Mouse (Mus musculus) megakaryocyte-erythroid progenitor cell, adult 5-6 weeks (primary cell): Measurements from ENCODE around the gene Rps6kb2. TPM values are rescaled to one million over a fixed set of nuclear protein-coding genes. Genes with fewer than 3 reads are reported as not detected.
A peak's percentile ranks its signal among the peaks of the same experiment; 100 is the strongest.

Source experiments
- ATAC-seq: replicated peaks from 2 replicates; pipeline ENCODE4 v1.8.0; 2016; ENCODE audit warnings: mild to moderate bottlenecking, inconsistent platforms; ENCODE audit not compliant: severe bottlenecking, poor library complexity, low FRiP score, low TSS enrichment
- total RNA-seq, 2 experiments: library from RNA; stranded (forward) in 1 of 2; stranded (reverse) in 1 of 2; fragments of 200-1000, 215-1000 nt in 1 of 2; fragments of >200 nt in 1 of 2; fragmentation: Nextera tagmentation in 1 of 2; gene quantifications; 2 replicates each; pipeline ENCODE4 v1.2.3; 2014 to 2017

Gene Rps6kb2
- total RNA-seq, 2 experiments from 2014 or later, result 39.7 to 60.9 TPM

DNA sequence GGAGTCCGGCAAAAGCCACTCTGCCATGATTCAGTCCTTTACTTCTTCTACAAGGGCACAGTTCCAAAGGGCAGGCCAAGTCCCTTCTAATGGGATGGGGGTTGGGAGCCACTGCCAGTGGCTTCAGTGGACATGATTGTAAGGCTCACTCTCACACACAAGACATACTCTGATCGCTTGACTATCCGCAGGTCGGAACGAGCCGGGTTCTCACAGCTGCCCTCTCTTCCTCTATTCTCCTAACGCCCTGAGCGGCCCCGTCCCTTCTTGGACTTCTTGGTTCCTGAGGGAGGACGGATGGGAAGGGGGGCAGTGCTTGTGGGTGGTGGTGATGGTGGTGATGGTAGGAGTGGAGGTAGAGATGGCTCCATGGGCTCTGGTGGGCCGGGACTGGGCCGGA is 6.4 kb downstream of the Rps6kb2 start:
- no peak for ATAC-seq

GRCm38 (mm10) chr19:4156073-4156579 is 7.0 kb downstream of the Rps6kb2 start:
- ATAC-seq, result 0 out of 2 replicates have a peak, but pooled peaks have one; percentile 5

DNA sequence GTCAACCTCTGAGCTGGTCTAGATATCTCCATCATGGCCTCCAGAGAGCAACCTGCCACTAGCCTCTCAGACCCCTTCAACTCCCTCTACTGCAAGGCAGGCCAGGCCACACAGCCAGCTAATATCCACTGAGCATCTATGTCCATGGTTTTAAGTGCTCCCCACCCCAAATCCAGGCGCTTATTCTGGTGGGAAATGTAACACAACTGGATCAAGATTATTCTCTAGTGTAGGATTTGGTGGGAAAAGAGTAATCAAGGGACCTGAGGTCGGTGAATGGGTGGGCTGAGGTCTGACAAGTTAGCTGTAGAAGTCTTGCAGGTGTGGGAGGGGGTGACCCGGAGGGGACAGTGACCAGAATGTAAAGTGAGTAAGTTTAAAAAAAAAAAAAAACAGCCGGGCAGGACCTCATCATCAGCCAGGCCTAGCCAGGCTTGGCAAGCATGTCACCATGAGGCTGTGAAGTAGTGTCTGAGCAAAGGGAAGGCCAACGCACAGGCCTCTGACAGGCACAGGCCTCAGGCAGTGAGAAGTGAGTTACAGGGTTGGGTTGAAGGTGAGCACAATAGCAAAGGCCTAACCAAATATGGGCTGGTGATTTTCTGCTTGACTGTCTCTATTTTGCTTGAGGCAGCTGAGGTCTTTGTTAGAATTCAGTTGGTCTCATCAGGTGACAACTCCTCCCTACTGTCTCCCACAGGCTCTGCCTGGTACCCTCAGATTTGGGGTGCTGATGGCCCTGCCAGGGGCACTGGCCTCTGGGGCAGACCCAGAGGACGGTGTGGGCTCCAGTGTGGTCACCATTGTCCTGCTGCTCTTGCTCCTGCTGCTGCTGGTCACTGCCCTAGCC is 7.7 kb downstream of the Rps6kb2 start:
- peak; percentile 32 for ATAC-seq

- ATAC-seq, result no peak
These were observed 8.5 kb downstream of the Rps6kb2 start for GRCm38 (mm10) chr19:4154437-4155222.

GRCm38 (mm10) chr19:4153232-4153654 is 9.9 kb downstream of the Rps6kb2 start, which contains the start of gene Ptprcap:
Gene Ptprcap, plus strand, starts transcription at chr19:4153604.
- ATAC-seq, result no peak

DNA sequence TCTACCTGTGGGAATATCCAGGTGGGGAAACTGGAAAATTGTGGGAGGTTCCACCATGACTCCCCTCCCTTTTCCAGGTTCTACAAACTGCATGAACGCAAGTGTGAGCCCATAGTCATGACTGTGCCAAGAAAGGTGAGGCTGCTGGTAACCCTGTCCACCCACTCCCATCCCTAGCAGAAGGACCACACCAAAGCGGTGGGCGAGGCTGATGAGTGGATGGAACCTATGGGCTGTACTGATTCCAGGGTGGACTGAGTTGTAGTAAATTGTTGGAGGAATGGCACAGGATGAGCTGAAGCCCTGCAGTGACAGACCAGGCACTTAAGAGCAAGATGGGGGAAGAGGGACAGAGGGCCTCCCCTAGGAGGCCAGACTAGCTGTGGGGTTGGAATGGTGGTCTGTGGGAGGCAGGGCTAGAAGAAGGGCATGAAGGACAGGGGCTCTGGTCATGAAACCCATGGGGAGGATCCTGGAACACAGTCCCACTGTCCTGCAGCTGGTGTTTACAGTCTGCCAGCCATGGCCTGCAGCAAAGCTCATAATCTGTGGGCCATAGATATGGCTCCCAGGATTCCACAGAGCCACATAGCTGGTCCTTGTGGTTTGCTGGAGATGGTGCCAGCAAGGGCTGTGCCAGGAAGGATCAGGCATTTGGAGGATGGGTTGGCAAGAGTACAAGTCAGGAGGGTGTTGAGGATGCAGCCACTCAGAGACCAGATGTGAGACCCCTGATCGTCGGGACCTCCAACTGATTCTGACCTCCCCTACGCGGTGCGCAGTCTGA is 10.5 kb downstream of the Rps6kb2 start:
- no peak for ATAC-seq

GRCm38 (mm10) chr19:4151898-4152297 is 11.3 kb downstream of the Rps6kb2 start:
- ATAC-seq, result no peak

DNA sequence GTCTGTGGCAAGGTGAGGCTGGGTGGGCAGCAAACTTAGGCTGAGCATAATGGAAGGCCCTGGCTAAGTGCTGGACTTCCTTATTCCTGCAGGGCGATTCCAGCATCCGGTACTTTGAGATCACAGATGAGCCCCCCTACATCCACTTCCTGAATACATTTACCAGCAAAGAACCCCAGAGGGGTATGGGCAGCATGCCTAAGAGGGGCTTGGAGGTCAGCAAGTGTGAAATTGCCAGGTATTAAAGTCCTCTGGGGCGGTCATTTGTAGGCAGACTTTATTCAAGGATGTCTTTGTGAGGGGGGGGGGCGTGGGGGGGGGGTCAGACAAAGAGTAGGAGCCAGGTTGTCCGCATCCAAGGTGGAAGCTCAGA is 11.7 kb downstream of the Rps6kb2 start:
- no peak for ATAC-seq

- ATAC-seq, result no peak
These were observed 12.3 kb downstream of the Rps6kb2 start for GRCm38 (mm10) chr19:4150567-4151487.

DNA sequence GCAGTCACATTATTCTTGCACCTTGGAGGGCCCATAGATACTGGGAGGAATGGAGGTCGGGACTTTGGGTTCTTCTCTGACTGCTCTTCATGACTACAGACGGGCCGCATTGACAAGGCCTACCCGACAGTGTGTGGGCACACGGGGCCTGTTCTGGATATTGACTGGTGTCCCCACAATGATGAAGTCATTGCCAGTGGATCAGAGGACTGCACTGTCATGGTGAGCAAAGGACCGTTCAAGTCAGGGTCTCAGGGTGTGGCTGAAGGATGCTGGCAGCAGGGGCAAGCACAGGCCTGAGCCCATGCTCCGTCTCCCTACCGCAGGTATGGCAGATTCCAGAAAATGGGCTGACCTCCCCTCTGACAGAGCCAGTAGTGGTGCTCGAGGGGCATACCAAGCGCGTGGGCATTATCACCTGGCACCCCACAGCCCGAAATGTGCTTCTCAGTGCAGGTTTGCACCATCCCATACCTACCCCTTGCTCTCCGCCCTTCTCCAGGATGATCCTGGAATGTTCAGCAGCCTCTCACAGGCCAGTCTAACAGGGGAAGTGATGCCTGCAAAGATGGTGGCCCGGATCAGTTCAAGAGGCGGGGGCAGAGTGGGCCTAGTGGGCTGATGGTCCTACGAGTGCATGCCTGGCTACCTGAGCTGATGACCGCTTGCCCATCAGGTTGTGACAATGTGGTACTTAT is 13.2 kb downstream of the Rps6kb2 start:
- ATAC-seq, result no peak

DNA sequence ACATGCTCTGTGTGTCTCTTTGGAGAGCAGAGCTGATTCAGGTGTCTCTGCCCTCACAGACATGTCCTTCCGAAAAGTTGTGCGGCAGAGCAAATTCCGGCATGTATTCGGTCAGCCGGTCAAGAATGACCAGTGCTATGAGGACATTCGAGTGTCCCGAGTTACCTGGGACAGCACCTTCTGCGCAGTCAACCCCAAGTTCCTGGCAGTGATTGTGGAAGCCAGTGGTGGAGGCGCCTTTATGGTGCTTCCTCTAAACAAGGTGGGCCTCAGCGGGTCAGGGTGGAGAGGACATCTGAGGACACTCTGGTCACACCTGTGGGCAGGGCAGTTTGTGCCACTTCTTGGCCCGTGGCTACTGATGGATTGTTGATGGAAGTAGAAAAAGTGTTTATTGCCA is 13.9 kb downstream of the Rps6kb2 start:
- ATAC-seq, result no peak

DNA sequence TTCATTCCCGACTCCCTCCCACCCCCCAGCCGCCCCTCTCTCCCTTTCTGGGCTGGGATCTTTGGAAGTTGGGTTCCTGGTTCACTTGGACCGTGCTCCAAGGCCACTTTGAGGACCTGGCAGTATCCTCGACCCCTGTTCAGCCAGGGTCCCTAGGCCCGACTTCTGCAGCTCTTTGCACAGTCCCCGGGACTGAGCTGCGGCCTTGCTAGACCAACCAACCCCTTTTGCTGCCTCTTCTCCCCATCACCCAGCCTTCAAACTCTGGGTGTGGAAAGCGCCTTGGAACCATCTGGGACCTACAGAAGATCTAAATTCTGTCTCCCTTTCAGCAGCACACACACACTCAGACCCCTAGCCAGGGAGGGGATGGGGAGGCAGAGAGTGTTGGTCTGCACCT is 14.3 kb downstream of the Rps6kb2 start:
- ATAC-seq, result no peak

DNA sequence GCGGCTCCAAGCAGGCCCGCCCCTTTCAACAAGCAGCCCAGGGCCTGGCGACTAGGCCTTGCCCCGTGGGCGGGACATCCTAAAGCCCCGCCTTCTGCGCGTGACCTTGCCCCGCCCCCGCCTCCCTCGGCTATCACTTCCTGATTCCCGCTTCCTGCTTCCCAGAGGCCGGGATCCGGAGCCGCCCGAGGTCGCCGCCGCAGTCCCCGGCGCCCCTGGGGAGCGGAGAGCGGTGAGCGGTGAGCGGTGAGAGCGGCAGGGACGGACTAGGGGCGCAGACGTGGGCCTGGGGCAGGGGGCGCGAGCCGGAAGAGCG is 14.7 kb downstream of the Rps6kb2 start, which contains the start of gene Coro1b:
TSS of gene Coro1b (plus strand) at position 129 of the 316 bp plus-strand sequence.
- ATAC-seq, result peak; percentile 89

- no peak for ATAC-seq
These were observed 15.2 kb downstream of the Rps6kb2 start for GRCm38 (mm10) chr19:4147782-4148490.

- ATAC-seq, result no peak
These were observed 16.1 kb downstream of the Rps6kb2 start for GRCm38 (mm10) chr19:4147022-4147405.

DNA sequence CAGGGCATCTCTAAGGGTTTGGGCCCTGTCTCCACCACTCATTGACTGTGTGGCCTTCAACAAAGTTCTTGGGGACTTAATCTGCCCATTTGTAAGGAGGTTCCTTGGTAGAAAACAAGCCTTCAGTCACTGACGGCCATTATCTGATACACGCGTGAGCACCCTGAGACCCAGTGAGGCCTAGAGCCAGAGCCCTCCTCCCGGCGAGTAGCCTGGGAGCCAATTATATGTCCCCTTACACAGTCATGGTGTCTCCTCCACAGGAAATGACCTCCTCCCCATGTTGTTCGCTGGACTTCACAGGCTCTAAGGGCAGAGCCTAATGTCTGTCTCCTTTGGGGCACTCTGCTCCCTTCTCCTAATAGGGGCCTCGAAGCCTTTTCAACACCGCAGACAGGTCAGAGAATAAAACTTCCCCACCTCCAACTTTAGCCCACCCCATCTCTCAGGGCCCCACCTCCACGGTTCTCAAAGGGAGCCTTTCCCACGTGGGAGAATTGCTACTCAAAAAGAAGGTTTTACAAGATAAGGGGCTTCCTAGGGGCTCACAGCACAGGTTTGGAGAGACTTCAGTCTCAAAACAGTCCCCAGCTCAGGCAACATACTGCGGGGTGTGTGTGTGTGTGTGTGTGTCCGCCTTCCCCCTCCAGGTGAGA is 16.7 kb downstream of the Rps6kb2 start:
- ATAC-seq, result no peak

DNA sequence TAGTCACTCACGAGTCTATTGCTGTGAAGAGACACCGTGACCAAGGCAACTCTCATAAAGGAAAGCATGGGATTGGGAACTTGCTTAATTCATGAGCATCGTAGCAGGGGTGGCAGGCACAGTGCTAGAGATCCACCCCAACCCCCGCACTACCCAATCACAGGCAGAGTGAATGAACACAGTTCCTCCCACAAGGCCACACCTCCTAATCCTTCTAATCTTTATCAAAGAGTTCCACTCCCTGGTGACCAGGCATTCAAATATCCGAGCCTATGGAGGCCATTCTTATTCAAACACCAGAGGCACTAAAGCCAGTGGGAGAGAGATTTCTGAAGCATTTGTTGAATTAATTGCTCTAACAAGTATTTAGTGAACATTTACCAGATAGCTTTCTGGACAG is 17.2 kb downstream of the Rps6kb2 start:
- no peak for ATAC-seq
